ENCODE assay signal across 14 mouse cellular contexts in the genomic region with DNA sequence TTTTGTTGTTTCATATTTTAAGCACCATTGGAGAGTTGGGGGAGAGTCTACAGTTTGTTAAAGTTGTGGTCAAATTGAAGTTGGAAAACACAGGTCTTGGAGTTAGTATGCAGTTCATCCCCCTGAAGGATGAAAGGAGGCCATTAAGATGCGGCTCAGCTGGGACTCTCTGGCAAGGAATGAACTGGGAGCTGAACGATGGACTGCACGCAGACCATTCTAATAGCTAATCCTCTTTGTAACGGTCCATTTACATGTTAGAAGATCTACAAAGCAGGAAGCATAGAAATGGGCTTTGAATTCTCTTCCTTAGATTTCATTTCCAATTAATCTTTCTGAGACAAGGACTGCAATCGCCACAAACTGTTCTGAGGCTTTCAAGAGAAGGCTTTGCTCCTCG.
DNase-seq lines count a peak whose midpoint lies in the region; ATAC-seq and TF ChIP-seq lines count a peak whose summit lies in the region.
"Had no signal": no experiment of that assay in that cellular context is flagged by ENCODE, and none has a peak within 500 bp of the region (broad histone marks: within the 10 kb centered on the region; RNA-seq: fewer than 3 reads in every experiment).

No protein-coding gene starts in this region.

- H3K36me3 ChIP-seq in hindbrain, embryonic 11.5 days (ENCODE audit: control insufficient read depth, insufficient read depth, low read length): no peaks in the 10 kb centered on the region
- no peaks in the 10 kb centered on the region for H3K36me3 ChIP-seq in hindbrain, embryonic 10.5 days
- no peaks in the 10 kb centered on the region for H3K36me3 ChIP-seq in hindbrain, embryonic 13.5 days
- no peaks in the 10 kb centered on the region for H3K36me3 ChIP-seq in midbrain, embryonic 16.5 days (ENCODE audit: control insufficient read depth, insufficient read depth, low read length)
- no peaks in the 10 kb centered on the region for H3K36me3 ChIP-seq in embryonic facial prominence, embryonic 10.5 days (replicated peaks)
- H3K36me3 ChIP-seq: G1E had no signal

- no peak overlapping the region for H3K27ac ChIP-seq in hindbrain, embryonic 11.5 days (ENCODE audit: low read depth, low read length)
- H3K27ac ChIP-seq in hindbrain, embryonic 10.5 days: no peak overlapping the region
- H3K27ac ChIP-seq in hindbrain, embryonic 13.5 days: no peak overlapping the region
- no peak overlapping the region for H3K27ac ChIP-seq in midbrain, embryonic 16.5 days (ENCODE audit: low read length)
- no peak overlapping the region for H3K27ac ChIP-seq in embryonic facial prominence, embryonic 10.5 days (replicated peaks)
- no peak overlapping the region for H3K27ac ChIP-seq in gastrocnemius, adult 2 months

- no peak overlapping the region for H3K4me2 ChIP-seq in hindbrain, embryonic 11.5 days (replicated peaks; ENCODE audit: low read depth, low read length)
- H3K4me2 ChIP-seq in hindbrain, embryonic 13.5 days: no peak overlapping the region
- no peak overlapping the region for H3K4me2 ChIP-seq in midbrain, embryonic 16.5 days (ENCODE audit: low read length)
- H3K4me2 ChIP-seq: lung, embryonic 14.5 days had no signal

- WGBS in hindbrain, embryonic 11.5 days: 46% methylated on average over 6 of the region's 6 CpGs
- WGBS in hindbrain, embryonic 10.5 days: 61% methylated on average over 6 of the region's 6 CpGs
- 24% methylated on average over 6 of the region's 6 CpGs for WGBS in hindbrain, embryonic 13.5 days
- WGBS in midbrain, embryonic 16.5 days: 7% methylated on average over 6 of the region's 6 CpGs
- WGBS in embryonic facial prominence, embryonic 10.5 days: 61% methylated on average over 6 of the region's 6 CpGs

- H3K9me3 ChIP-seq in hindbrain, embryonic 11.5 days (ENCODE audit: control insufficient read depth, low read length): no peaks in the 10 kb centered on the region
- H3K9me3 ChIP-seq in hindbrain, embryonic 10.5 days: no peaks in the 10 kb centered on the region
- no peaks in the 10 kb centered on the region for H3K9me3 ChIP-seq in hindbrain, embryonic 13.5 days
- no peaks in the 10 kb centered on the region for H3K9me3 ChIP-seq in midbrain, embryonic 16.5 days (replicated peaks; ENCODE audit: control insufficient read depth, low read length, poor library complexity, severe bottlenecking)
- H3K9me3 ChIP-seq in embryonic facial prominence, embryonic 10.5 days: no peaks in the 10 kb centered on the region
- H3K9me3 ChIP-seq: G1E had no signal

- DNase-seq in hindbrain, embryonic 11.5 days (ENCODE audit: low spot score): no peak
- no peak for DNase-seq in hindbrain, embryonic 10.5 days (ENCODE audit: low spot score)
- peak; percentile 22 for DNase-seq in brain, embryonic 18.5 days (ENCODE audit: low read depth, low spot score)
- no peak for DNase-seq in embryonic facial prominence, embryonic 10.5 days (ENCODE audit: low spot score)
- no peak for DNase-seq in lung, postnatal 4 days
- no peak for DNase-seq in gastrocnemius, adult 2 months
- DNase-seq: B cell, adult 2 months; lung, embryonic 14.5 days; thymus, adult 2 months had no signal

- peak; percentile 73 for ATAC-seq in hindbrain, embryonic 11.5 days (ENCODE audit: low FRiP score)
- peak; percentile 59 for ATAC-seq in hindbrain, embryonic 13.5 days (ENCODE audit: low FRiP score)
- peak; percentile 78 for ATAC-seq in midbrain, embryonic 16.5 days
- ATAC-seq: intestine, postnatal 0 days had no signal

- H3K4me1 ChIP-seq in hindbrain, embryonic 11.5 days (replicated peaks; ENCODE audit: control insufficient read depth, insufficient read depth, low read length): no peaks in the 10 kb centered on the region
- H3K4me1 ChIP-seq in hindbrain, embryonic 10.5 days (replicated peaks): peaks cover 3% of the 10 kb centered on the region; the same call in 1 of the 2 replicates
- peaks cover 15% of the 10 kb centered on the region for H3K4me1 ChIP-seq in hindbrain, embryonic 13.5 days (replicated peaks)
- H3K4me1 ChIP-seq in midbrain, embryonic 16.5 days (ENCODE audit: control insufficient read depth, insufficient read depth, low read length): peaks cover 5% of the 10 kb centered on the region
- H3K4me1 ChIP-seq in embryonic facial prominence, embryonic 10.5 days: no peaks in the 10 kb centered on the region

- TF ChIP-seq CTCF in gastrocnemius, adult 2 months (IDR thresholded peaks at IDR 0.05): no peak

- intact Hi-C loops in gastrocnemius, adult 2 months (cut with DNase I): no loop called here

- H3K9ac ChIP-seq in hindbrain, embryonic 11.5 days (ENCODE audit: low read depth, low read length): no peak overlapping the region
- no peak overlapping the region for H3K9ac ChIP-seq in hindbrain, embryonic 13.5 days
- no peak overlapping the region for H3K9ac ChIP-seq in midbrain, embryonic 16.5 days (ENCODE audit: low read depth, low read length)
- H3K9ac ChIP-seq: lung, embryonic 14.5 days had no signal

- no peak overlapping the region for H3K4me3 ChIP-seq in hindbrain, embryonic 11.5 days (ENCODE audit: low read depth, low read length)
- no peak overlapping the region for H3K4me3 ChIP-seq in hindbrain, embryonic 10.5 days
- no peak overlapping the region for H3K4me3 ChIP-seq in hindbrain, embryonic 13.5 days
- H3K4me3 ChIP-seq in midbrain, embryonic 16.5 days (ENCODE audit: low read depth, low read length): no peak overlapping the region
- no peak overlapping the region for H3K4me3 ChIP-seq in embryonic facial prominence, embryonic 10.5 days
- no peak overlapping the region for H3K4me3 ChIP-seq in gastrocnemius, adult 2 months
- H3K4me3 ChIP-seq: erythroblast, embryonic 14.5 days had no signal

- H3K27me3 ChIP-seq in hindbrain, embryonic 11.5 days (ENCODE audit: control insufficient read depth, insufficient read depth, low read length): no peaks in the 10 kb centered on the region
- H3K27me3 ChIP-seq in hindbrain, embryonic 10.5 days (ENCODE audit: insufficient read depth, poor library complexity, severe bottlenecking): no peaks in the 10 kb centered on the region
- no peaks in the 10 kb centered on the region for H3K27me3 ChIP-seq in hindbrain, embryonic 13.5 days
- no peaks in the 10 kb centered on the region for H3K27me3 ChIP-seq in midbrain, embryonic 16.5 days (ENCODE audit: control insufficient read depth, insufficient read depth, low read depth, low read length)
- no peaks in the 10 kb centered on the region for H3K27me3 ChIP-seq in embryonic facial prominence, embryonic 10.5 days (replicated peaks; ENCODE audit: low read depth, poor library complexity, severe bottlenecking)
